Mouse (Mus musculus) adipose tissue, adult 10 weeks (tissue): ENCODE results near the gene F13b. TPM values are rescaled to one million over a fixed set of nuclear protein-coding genes. Genes with fewer than 3 reads are reported as not detected.

Experiments
- polyA plus RNA-seq: library from polyadenylated mRNA; stranded (reverse); fragments of 350-450 nt; fragmentation: Illumina TruSeq; extraction: RNeasy Lipid Tissue Mini Kit (QIAGEN cat#74804); gene quantifications from one replicate; pipeline ENCODE4 v1.2.3, GENCODE M21; 2014; ENCODE audit warnings: low read depth, low replicate concordance

F13b gene
- polyA plus RNA-seq, result not detected

DNA sequence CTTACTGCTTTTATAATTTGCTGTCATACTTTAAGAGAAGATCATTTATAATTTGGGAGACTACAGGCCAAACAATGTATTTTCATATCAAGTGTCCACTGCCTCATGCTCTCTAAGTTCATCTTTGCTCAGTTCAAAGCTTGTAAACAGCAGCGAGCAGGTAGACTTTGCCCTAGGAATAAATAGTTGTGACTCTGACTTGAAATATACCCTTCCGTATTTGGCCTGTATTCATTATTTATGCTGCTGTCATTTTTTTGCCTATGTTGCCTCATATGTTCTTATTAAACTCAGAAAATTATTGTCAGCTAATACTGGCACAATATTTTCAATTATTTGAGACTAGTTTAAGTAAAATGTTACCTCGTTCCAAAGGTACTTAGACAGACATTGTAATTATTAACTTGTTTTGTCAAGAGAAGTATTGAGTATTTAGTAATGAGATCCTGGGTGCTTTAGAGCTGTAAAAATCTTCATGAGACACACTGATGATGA lies at the start of gene F13b:
Gene F13b (plus strand): TSS at position 445 of the 495 bp plus-strand sequence.

DNA sequence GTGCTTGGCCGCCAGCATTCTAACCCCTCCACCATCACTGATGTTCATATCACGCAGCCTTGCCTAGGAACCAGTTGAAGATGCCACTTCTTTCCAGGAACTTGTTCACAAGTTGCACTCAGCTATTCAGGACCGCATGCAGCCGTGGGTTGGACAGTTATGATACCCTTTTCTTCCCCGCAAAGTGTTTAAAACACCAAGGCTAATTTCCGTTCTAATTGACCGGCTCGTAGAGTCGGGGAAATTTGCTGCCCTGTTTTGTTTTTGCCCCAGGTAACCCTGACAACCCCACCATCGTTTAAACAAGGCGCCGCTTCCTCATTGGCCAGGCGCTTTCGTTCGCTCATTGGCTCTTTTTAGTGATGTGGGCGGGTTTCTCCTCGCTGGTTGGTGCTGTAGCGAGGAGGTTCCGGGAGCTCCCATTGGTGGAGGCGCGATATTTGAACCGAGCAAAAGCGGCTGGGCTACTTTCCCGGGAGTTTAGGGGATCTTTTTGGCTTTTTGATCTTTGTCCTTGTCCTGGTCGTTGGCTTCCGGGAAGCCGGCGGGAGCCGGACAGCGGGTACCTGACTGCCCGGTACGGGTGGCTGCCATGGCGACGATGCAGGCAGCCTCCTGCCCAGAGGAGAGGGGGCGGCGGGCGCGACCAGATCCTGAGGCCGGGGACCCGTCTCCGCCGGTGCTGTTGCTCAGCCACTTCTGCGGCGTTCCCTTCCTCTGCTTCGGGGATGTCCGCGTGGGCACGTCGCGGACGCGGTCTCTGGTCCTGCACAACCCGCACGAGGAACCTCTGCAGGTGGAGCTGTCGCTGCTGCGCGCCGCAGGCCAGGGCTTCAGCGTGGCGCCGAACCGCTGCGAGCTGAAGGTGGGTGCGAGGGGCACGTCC lies 46.9 kb upstream of the F13b start, which contains the start of gene Aspm:
Gene Aspm (plus strand): TSS at position 433 of the 886 bp plus-strand sequence.

DNA sequence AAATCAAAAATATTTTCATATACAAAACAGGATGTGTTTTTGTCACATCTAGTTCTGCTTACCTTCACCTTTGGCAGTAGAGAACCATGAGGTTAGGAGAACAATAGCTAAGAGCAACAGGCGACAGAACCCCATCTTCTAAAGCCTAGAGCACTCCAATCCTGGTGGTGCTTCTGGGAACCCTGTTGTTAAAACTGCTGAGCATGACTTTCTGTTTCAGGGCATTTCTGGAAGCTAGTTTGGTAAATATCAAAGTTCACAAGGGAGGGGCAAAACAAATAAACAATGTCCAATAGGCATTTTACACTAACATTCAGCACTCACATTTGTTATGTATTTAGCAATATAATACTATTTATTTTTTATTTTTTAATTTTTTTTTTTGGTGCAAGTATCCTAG lies 58.5 kb downstream of the F13b start, which contains the start of gene Cfhr1:
Gene Cfhr1 (minus strand): TSS at position 249 of the 400 bp plus-strand sequence.

Other genes starting within 250 kb of the F13b start
- not detected for gene Crb1, start 124.6 kb upstream of the F13b start, polyA plus RNA-seq
- 5.2 TPM for gene Zbtb41, start 79.4 kb upstream of the F13b start, polyA plus RNA-seq
- gene Aspm, start 46.9 kb upstream of the F13b start, polyA plus RNA-seq, result 0.93 TPM
- not detected for gene Cfhr1, start 58.6 kb downstream of the F13b start, polyA plus RNA-seq